Mouse (Mus musculus) embryo, embryonic 10.5 days (tissue): ENCODE data around the gene Wbp1.
A peak's percentile ranks its signal among the peaks of the same experiment; 100 is the strongest.

ENCODE experiments used
- DNase-seq: peaks from one replicate; pipeline ENCODE4 v3.0.0-alpha.2; 2015; ENCODE audit warnings: low spot score

The Wbp1 gene

GRCm38 (mm10) chr6:83084477-83084876, 36.9 kb downstream of the Wbp1 start:
- DNase-seq, result no peak

- no peak for DNase-seq
Observed at GRCm38 (mm10) chr6:83083497-83083896, 37.9 kb downstream of the Wbp1 start.

GRCm38 (mm10) chr6:83080210-83080609, 41.1 kb downstream of the Wbp1 start:
- no peak for DNase-seq

GRCm38 (mm10) chr6:83078324-83078858, 43.0 kb downstream of the Wbp1 start:
- DNase-seq, result peak; percentile 99

GRCm38 (mm10) chr6:83077630-83078323, 43.6 kb downstream of the Wbp1 start, which contains the start of gene Pcgf1:
TSS of gene Pcgf1 (plus strand) at chr6:83077869.
- peak; percentile 72 for DNase-seq

GRCm38 (mm10) chr6:83074979-83075378, 46.4 kb downstream of the Wbp1 start:
- DNase-seq, result no peak

GRCm38 (mm10) chr6:83071220-83071619, 50.1 kb downstream of the Wbp1 start:
- no peak for DNase-seq

- DNase-seq, result peak; percentile 55
Observed at GRCm38 (mm10) chr6:83070311-83071219, 50.8 kb downstream of the Wbp1 start.

- no peak for DNase-seq
Observed at GRCm38 (mm10) chr6:83070247-83070310, 51.3 kb downstream of the Wbp1 start, which contains the start of gene Tlx2. TSS of gene Tlx2 (minus strand) at chr6:83070293.

- DNase-seq, result peak; percentile 32
Observed at GRCm38 (mm10) chr6:83069488-83070246, 51.7 kb downstream of the Wbp1 start.
